Comparison of ENCODE assay signal across 26 mouse cellular contexts in the genomic region with DNA sequence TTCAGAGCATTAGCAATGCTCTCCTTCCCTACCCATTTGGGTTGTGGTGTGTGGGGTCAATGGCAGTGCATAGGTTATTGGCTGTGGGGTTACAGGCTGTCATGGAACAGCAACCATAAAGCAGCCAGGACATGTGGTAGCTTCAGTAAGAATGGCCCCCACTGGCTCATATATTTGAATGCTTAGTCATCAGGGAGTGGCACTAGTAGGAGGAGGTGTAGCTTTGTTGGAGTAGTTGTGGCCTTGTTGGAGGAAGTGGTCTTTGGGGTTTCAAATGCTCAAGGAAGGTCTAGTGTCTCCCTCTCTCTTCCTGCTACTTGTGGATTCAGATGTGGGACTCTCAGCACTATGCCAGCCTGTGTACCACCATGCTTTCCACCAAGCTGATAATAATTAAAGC. TPM values are rescaled to one million over a fixed set of nuclear protein-coding genes. Genes with fewer than 3 reads are reported as not detected.
DNase-seq lines count a peak whose midpoint lies in the region; ATAC-seq lines count a peak whose summit lies in the region.
"Had no signal": no experiment of that assay in that cellular context is flagged by ENCODE, and none has a peak within 500 bp of the region (broad histone marks: within the 10 kb centered on the region; RNA-seq: fewer than 3 reads in every experiment).

No protein-coding gene starts in this region.

- no peak overlapping the region for H3K4me2 ChIP-seq in intestine, embryonic 16.5 days (ENCODE audit: low read depth, low read length)
- no peak overlapping the region for H3K4me2 ChIP-seq in intestine, embryonic 15.5 days (replicated peaks)
- H3K4me2 ChIP-seq: embryonic facial prominence, embryonic 15.5 days; heart, embryonic 11.5 days; hindbrain, embryonic 12.5 days; midbrain, embryonic 12.5 days; neural tube, embryonic 12.5 days had no signal

- H3K4me1 ChIP-seq in intestine, embryonic 16.5 days (ENCODE audit: control insufficient read depth, insufficient read depth, low read length) = no peaks in the 10 kb centered on the region
- H3K4me1 ChIP-seq in intestine, embryonic 15.5 days (replicated peaks) = no peaks in the 10 kb centered on the region
- H3K4me1 ChIP-seq: midbrain, embryonic 12.5 days had no signal

- no peaks in the 10 kb centered on the region for H3K27me3 ChIP-seq in intestine, embryonic 16.5 days (replicated peaks; ENCODE audit: control insufficient read depth, insufficient read depth, low read length)
- no peaks in the 10 kb centered on the region for H3K27me3 ChIP-seq in intestine, embryonic 15.5 days (replicated peaks)
- H3K27me3 ChIP-seq: embryonic facial prominence, embryonic 15.5 days; midbrain, embryonic 12.5 days; neural tube, embryonic 12.5 days had no signal

- H3K36me3 ChIP-seq in intestine, embryonic 16.5 days (ENCODE audit: control insufficient read depth, insufficient read depth, low read length) = no peaks in the 10 kb centered on the region
- H3K36me3 ChIP-seq in intestine, embryonic 15.5 days = no peaks in the 10 kb centered on the region
- H3K36me3 ChIP-seq: embryonic facial prominence, embryonic 15.5 days; hindbrain, embryonic 12.5 days; midbrain, embryonic 12.5 days; neural tube, embryonic 12.5 days had no signal

- no peak overlapping the region for H3K9ac ChIP-seq in intestine, embryonic 16.5 days (ENCODE audit: low read depth, low read length)
- H3K9ac ChIP-seq in intestine, embryonic 15.5 days = no peak overlapping the region
- H3K9ac ChIP-seq: embryonic facial prominence, embryonic 15.5 days; forebrain, postnatal 0 days; hindbrain, embryonic 12.5 days; midbrain, embryonic 12.5 days; neural tube, embryonic 12.5 days had no signal

- no peak overlapping the region for H3K27ac ChIP-seq in intestine, embryonic 16.5 days (ENCODE audit: low read length)
- no peak overlapping the region for H3K27ac ChIP-seq in intestine, embryonic 15.5 days
- H3K27ac ChIP-seq: embryonic facial prominence, embryonic 15.5 days; hindbrain, embryonic 12.5 days; layer of hippocampus, adult 2 months; midbrain, embryonic 12.5 days; neural tube, embryonic 12.5 days had no signal

- intact Hi-C loops in gastrocnemius, postnatal 14 days (cut with DNase I; ENCODE audit: low total_unique reads) = no loop called here

- peak; percentile 15 for DNase-seq in R1 (ENCODE audit: low read depth, low spot score)
- peak; percentile 46 to 65 for DNase-seq in natural killer cell, adult 2 months (ENCODE audit: low spot score in 2 of 2)
- no peak for DNase-seq in gastrocnemius, postnatal 14 days
- DNase-seq in left cerebral cortex, adult 18-20 months (ENCODE audit: low spot score in 2 of 2) = no peak
- no peak for DNase-seq in frontal cortex, postnatal 36 days (ENCODE audit: low spot score in 2 of 2)
- DNase-seq: B cell, adult 2 months; cerebellum, postnatal 10 days; forebrain, postnatal 0 days; gastrocnemius, postnatal 10 days; heart, postnatal 10 days; kidney, adult 2 months; kidney, postnatal 14 days; left cerebral cortex, postnatal 4 days; lung, adult 2 months; lung, postnatal 4 days; right cerebral cortex, adult 18-20 months; thymus, postnatal 14 days had no signal

- H3K9me3 ChIP-seq in intestine, embryonic 16.5 days (ENCODE audit: control insufficient read depth, low read length) = no peaks in the 10 kb centered on the region
- no peaks in the 10 kb centered on the region for H3K9me3 ChIP-seq in intestine, embryonic 15.5 days
- H3K9me3 ChIP-seq: embryonic facial prominence, embryonic 15.5 days; midbrain, embryonic 12.5 days; neural tube, embryonic 12.5 days had no signal

- no peak overlapping the region for H3K4me3 ChIP-seq in intestine, embryonic 16.5 days (ENCODE audit: low read length)
- no peak overlapping the region for H3K4me3 ChIP-seq in intestine, embryonic 15.5 days (replicated peaks)
- H3K4me3 ChIP-seq: embryonic facial prominence, embryonic 15.5 days; hindbrain, embryonic 12.5 days; layer of hippocampus, adult 2 months; midbrain, embryonic 12.5 days; neural tube, embryonic 12.5 days had no signal

- 0 out of 2 replicates have a peak, but pooled peaks have one; percentile 34 for ATAC-seq in intestine, embryonic 16.5 days
- no peak for ATAC-seq in intestine, embryonic 15.5 days
- ATAC-seq in hematopoietic stem cell, adult 5-6 weeks (replicated peaks in 1 of 2; ENCODE audit: insufficient read depth in 1 of 2, low FRiP score in 2 of 2, low TSS enrichment in 1 of 2, low read depth in 1 of 2, poor library complexity in 2 of 2, severe bottlenecking in 2 of 2) = peak; percentile 75 to 77
- ATAC-seq: forebrain, postnatal 0 days had no signal

RNA-seq across cellular contexts. Expression of a gene that starts 41.0 kb away (rescaled TPM):
- polyA plus RNA-seq in intestine, embryonic 16.5 days (2015; fragmentation: Nextera tagmentation; extraction: Ambion mirVana) = 5.0 and 5.5 TPM in 2 replicates
- polyA plus RNA-seq in intestine, embryonic 15.5 days (2015; fragmentation: Nextera tagmentation; extraction: Ambion mirVana) = 5.8 and 6.5 TPM in 2 replicates
- 54.6 and 55.4 TPM in 2 replicates for total RNA-seq in hematopoietic stem cell, adult 5-6 weeks (2017)
- total RNA-seq in gastrocnemius, postnatal 14 days (2021) = 1 to 10 TPM; 8.1 to 9.6 TPM
- 10 to 100 TPM; 12.6 to 14.6 TPM for total RNA-seq in left cerebral cortex, adult 18-20 months (2021)

Comparison
In these comparisons a context has a peak if more than half of its experiments do, and no peak if none do; other contexts are left out.
1. DNase-seq: peak in R1 (single experiment) and natural killer cell, adult 2 months (2 of 2); none in gastrocnemius, postnatal 14 days (single experiment), left cerebral cortex, adult 18-20 months (0 of 2) and frontal cortex, postnatal 36 days (0 of 2).